Mouse (Mus musculus): Measurements from ENCODE around the gene Gm13119.
A peak's percentile ranks its signal among the peaks of the same experiment; 100 is the strongest.
"Not testable (repeated sequence)": the region's sequence is repeated elsewhere in the genome, so short reads cannot be mapped to it uniquely, and the experiment has no call there.

Gm13119 gene

DNA sequence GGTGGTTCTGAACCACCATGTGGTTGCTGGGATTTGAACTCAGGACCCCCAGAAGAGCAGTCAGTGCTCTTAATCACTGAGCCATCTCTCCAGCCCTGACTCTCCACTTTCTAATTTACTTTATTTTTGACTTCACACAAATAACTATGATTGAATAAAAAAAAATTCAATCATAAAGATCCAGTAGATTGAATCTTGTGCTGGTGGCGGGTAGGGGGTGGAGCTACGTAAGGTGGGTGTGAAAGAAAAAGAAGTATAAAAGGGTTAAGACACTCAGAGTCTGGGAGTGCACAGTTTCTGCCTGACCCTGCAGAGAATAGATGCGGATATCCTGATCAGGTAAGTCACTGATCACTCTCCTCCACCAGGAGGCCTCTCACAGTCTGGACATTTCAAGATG is at the start of gene Gm13119:
Gene Gm13119, plus strand, starts transcription at position 301 of the 400 bp plus-strand sequence.
- DNase-seq (ENCODE audit: low spot score) = not testable (repeated sequence)

DNA sequence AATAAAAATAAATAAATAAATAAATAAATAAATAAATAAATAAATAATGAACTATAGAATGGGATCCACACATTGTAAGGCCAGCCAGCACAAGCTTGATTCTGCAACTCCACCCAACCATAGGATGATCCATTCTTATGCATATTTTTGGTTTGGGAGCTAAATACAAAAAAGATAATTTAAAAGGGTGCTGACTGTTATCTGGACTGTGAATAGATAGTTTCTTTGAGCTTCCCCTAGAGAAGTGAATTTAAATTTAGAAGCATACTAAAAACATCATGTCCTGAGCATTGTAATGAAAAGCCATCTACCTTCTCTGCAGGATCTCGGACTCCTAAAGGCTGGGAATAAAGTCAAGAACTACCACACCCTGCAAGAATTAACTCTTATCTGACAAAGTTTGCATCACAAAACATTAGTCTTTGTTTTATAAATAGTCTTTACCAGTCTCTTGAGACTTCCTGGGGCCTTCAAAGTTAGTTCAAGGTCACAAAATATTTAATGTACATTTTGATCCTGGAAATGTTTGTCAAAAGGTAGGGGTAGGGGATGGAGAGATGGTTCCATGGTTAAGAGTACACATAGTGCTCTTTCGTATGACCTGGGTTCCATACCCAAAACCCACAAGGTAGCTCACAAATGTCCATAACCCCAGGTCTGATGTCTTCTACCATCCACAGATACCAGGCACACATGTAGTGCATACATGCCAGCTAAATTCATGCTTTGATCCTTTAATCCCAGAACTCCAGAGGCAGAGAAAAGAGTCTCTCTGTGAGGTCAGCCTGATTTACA is 44.9 kb upstream of the Gm13119 start:
- not testable (repeated sequence) for DNase-seq (ENCODE audit: low spot score)

DNA sequence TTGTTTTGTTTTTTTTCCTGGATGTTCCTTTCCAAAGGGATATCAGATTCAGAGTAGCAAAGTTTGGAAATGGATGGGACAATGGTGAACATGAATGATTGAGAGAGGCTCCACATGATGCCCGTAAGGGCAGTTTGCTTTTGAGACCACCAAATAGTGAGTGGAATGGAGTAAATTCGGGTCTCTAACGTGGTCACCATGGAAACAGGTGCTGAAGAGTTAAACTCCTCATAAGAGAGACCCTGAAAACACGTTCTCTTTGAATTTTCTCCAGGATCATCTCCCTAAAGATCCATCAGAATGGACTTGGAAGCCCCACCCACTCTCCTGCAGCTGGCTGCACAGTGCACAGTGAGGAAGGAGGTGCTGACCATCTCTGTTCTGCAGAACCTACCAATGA is 27.8 kb upstream of the Gm13119 start, which contains the start of gene Gm13128:
Gene Gm13128, plus strand, starts transcription at position 301 of the 400 bp plus-strand sequence.
- not testable (repeated sequence) for DNase-seq (ENCODE audit: low spot score)

DNA sequence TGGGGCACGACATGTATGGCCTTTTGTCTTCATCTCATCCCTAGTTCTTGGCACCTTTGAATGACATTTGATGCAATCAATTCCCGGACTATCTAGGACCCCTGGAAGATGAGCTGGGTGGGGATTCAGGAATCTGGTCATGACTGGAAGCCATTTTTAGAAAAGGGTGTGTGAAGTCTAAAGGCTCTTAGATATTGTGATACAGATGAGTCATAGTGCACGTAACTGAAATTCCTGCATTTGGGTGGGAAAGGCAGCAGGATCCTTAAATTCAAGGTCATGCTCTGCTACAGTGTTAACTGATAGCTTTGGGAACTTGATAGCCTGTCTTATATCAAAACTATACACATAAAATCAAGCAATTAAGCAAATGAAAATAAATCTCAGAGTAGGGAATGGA is 21.9 kb upstream of the Gm13119 start:
- not testable (repeated sequence) for DNase-seq (ENCODE audit: low spot score)

DNA sequence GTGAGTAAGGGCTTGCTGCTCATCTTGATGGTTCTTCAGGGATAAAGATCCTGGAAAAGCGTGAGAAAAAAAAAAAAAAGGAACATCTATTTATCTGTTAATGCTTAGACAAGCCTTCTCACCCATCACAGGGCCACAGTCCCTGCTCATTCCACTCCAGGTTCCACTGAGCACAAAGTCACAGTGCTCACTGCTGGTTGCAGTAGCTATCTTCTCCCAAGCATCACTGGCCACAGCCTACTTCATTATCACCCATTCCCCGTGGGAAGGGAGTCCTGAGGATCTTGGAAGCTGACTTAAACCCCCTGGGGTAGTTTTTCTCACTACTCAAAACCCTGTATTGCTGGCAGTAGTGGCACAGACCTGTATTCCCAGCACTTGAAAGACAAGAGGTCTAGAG is 20.2 kb downstream of the Gm13119 start, which contains the start of gene Pramef20:
Gene Pramef20, minus strand, starts transcription at position 23 of the 400 bp plus-strand sequence.
- no peak for DNase-seq (ENCODE audit: low spot score)

DNA sequence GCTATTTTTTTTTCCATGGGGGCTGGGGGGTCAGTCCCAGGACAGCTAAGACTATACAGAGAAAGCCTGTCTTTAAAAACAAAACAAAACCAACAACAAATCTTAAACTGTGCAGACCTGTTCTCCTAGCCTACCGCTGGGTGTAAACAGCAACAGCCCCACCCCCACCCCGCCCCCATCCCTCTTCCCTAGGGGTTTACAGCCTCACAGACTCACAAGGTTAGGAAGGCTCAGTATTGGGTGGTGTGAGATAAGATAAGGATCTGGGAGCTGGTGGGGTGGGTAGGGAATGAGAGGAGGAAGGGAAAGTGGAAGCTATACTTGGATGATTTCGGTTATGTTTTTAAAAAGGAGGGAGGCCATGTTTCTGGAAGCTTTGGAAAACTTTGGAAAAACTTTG is 38.6 kb downstream of the Gm13119 start:
- no peak for DNase-seq (ENCODE audit: low spot score)

DNA sequence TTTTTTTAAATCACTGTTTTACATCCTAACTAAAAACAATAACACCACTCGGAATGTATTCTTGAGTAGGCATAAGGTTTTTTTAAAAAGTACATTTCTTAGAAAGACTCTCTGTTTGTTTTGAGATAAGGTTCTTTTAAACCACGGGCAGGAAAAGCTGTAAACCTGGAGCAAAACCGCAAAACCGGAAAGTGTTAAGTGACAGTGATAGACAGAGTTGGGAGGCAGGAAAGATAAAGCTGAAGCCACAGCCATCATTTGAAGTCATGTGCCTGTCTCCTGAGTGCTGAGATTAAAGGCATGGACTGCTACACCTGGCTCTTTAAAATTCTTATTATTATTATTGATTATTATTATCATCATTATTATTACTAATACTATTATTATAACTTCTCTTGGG is 45.0 kb downstream of the Gm13119 start:
- DNase-seq (ENCODE audit: low spot score) = no peak

DNA sequence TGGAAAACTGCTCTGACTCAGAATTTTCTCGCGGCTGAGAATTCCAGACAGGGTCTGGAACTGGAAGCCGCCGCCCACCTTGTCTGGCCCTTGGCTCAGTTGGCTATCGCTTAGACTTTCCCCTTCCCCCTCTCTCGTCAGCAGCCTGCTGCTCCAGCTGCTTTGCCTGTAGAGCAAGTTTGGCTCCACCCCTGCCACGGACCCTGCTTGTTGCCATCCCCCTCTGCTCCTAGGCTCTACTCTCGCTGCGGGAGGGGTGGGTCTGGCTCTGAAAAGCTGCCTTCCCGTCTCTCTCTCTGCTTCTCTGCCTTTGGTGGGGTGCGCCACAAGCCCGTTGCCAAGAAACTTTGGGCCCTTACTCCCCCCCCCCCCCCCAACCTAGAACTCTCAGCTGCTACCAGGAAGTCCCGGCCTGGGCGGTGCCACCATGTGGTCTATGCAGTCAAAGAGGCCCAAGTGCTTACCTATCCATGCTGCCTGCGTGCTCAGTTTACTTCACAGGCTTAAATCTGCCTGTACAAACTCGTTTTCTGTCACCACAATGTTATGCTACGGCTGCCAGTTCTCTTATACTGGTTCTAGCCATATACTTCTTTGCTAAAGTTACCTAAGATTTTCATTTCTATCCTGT is 46.8 kb downstream of the Gm13119 start:
- DNase-seq (ENCODE audit: low spot score) = peak; percentile 70

DNA sequence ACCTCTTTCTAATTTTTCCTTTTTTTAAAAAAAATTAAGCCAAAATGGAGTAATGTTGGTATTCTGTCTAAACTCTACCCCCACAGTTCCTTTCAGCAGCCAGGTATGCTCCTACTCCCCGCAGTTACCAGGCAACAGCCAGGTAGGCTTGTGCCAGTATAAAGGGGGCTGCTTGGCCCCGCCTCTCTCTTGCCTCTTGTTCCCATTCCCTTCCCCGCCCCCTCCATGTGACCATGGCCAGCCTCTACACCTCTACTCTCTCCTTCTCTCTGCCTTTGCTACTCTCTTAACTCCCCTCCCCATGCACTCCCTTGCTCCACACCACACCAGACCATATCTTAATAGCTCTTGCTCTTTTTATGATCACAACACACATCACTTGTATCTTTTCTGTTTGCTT is 48.5 kb downstream of the Gm13119 start:
- DNase-seq (ENCODE audit: low spot score) = no peak

DNA sequence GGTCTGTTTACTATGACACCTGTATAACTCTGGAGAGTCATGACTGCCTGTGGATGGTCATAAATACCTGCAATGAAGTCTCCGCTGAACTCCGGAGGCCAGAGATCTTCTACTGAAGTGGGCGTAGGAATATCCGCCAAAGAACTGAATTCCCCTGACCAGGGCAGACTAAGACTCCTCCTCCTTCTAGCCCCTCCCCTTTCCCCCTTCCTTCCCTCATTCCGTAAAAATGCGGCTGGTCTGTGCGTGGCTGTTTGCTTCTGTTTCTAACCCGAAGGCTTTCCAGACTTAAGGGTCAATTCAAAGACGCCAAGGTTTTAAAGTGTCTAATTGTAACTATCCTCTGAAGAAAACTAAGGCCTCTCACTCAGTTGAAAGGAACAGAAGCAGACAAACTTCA is 50.5 kb downstream of the Gm13119 start, which contains the start of gene Pramef12:
Gene Pramef12, minus strand, starts transcription at position 175 of the 400 bp plus-strand sequence.
- no peak for DNase-seq (ENCODE audit: low spot score)
